Mouse (Mus musculus): ENCODE data around the gene 1500011B03Rik.
"Not testable (repeated sequence)": the region's sequence is repeated elsewhere in the genome, so short reads cannot be mapped to it uniquely, and the experiment has no call there.

Gene 1500011B03Rik

DNA sequence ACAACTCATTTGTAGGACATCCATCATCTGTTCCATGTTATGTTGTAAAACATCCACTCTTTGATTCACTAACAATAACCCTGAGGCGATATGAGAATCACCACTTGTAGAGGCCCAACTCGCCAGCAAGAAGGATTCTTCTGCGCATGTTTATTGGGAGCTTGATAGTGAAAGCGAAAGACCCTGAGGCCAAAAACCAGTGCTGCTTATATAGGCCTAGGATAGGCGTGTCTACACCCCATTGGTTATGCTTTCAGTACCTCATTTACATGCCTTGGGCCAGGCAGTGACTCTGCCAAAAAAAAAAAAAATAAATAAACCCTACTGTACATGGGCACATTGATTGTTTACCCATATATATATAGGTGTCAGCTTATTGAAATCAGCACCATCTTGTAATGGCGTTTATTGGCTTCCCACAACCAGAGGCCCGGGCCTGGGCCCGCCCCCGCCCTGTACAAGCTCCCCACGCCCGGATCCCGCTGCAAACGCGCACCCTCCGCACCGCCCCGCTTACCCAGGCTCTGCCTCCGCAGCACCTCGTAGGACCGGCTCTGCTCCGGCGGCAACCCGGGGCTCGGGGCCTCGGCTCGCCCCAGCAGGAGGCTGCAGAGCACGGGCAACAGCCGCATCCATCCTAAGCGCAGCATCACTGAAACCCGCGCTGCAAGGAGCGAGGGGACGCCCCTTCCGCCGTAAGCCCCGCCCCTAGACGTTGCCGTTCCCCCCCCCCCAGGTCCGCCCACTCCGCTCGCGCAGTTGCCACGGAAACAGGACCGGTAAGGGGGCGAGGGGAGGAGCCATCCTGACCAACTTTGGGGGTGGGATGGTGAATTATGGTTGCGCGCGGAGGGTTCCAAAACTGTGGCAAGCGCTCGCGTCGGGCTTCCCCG is at the start of gene 1500011B03Rik:
Gene 1500011B03Rik, minus strand, starts transcription at position 673 of the 893 bp plus-strand sequence.
- peak; percentile 73 for DNase-seq (ENCODE audit: low spot score)

DNA sequence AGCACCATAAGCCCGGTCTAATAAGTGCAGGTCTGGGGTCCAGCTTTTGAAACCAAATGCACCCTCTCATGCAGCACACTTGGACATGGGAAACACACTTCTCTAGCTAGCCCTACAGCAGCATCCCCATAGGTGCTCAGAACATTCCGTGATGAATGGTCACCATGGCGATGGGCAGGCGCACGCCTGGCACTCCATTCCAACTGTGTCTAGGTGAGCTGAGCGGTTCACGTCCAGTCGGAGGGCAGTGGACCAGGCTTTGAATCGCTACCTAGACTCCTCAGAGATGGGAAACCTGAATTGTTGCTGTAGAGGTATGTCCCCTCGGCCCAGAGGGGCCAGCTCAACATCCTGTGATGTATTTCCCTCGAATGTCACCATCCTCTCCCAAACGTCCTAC is 42.0 kb upstream of the 1500011B03Rik start:
- no peak for DNase-seq (ENCODE audit: low spot score)

DNA sequence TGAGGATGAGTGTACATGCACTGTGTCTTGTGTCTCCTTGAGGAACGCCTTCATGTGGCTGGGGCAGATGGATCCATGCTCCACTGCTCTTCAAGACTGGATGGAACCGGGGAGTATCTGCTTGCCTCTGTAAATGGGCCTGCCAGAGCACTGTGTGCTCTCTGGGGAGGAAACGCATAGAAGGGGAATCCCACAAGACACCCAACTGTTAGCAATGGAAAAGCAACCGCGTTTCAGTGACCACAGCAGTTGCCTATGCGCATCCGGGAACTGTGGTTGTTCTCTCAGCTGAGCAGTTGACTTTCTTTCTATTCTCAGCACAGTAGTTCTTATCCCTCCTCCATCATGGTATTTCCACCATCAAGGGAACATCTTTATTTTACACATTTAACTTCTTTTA is 41.5 kb upstream of the 1500011B03Rik start:
- DNase-seq (ENCODE audit: low spot score), result no peak

DNA sequence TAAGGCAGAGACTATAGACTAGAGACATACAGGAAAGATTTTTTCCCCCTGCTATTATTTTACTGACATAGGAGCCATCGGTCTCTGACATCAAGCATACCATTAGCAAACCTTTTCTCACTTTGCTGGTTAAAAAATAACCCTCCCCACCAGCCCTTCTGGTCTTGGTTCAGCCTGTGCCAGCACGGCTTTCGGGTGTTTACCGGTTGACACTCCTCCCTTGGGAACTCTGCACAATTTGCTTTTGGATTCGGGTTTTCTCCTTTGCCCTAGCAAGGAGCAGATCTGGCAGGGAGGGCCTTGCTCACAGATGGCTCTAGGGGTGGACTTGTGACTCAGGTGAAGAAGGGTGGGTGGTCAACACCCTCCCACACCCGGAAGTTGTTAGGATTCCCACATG is 38.5 kb upstream of the 1500011B03Rik start:
- DNase-seq (ENCODE audit: low spot score), result no peak

DNA sequence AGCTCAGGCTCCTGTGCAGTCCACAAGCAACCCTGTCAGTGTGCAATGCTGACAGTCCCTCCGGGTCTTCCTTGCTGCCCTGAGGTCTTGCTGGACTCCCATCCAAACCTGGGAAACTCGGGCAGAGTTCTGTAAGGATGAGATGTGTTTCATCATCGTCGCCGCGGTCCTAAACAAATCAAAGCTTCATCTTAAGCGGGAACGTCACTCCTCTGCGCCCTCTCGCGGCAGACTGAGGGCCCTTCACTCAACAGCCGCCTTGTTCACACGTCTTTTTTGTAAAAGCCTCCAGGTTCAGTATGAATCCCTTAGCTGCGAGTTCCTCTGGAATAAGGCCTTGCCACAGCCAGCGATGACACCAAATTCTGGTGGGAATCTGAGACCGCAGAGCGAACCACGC is 36.0 kb upstream of the 1500011B03Rik start:
- DNase-seq (ENCODE audit: low spot score), result peak; percentile 68

DNA sequence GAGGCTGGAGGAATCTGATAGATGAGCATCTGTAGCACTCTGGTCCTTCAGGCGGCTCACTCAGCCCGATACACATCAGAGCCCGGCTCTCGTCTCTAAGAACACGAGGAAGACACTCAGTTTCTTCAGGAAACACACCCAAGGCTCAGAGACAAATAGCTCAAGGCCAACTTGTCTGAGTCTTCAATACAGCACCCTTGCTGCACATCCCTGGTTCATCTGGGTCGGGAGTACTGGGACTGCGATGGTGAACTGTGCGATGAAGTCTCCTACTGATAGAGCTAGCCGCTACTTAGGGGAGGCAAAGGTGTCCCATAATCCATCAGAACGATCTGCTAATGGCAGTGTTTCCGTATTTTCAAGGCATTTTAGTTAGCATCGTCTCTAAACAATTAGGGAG is 35.3 kb upstream of the 1500011B03Rik start, which contains the start of gene Gm9936:
Gene Gm9936, minus strand, starts transcription at position 101 of the 400 bp plus-strand sequence.
- DNase-seq (ENCODE audit: low spot score), result no peak

DNA sequence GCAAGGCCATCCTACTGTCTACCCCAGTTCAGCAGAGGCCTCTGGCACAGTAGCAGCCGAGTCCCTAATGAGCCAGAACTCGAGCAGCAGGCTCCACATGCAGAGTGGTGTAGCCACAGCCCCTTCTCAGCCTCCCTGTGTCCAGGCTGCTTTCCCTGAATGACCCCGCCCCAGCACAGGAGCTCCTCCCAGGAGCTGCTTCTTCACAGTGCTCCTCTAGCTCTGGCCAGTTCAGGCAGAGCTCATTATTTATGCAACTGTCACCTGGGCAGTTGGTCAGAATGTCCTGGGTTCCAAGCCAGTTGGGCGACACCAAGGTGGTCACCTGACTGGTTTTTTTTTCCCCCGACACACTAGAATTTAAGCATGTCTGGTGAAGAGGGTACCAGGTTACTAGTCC is 30.1 kb upstream of the 1500011B03Rik start, which contains the start of gene 4930519G04Rik:
Gene 4930519G04Rik, plus strand, starts transcription at position 301 of the 400 bp plus-strand sequence.
- DNase-seq (ENCODE audit: low spot score), result not testable (repeated sequence)

DNA sequence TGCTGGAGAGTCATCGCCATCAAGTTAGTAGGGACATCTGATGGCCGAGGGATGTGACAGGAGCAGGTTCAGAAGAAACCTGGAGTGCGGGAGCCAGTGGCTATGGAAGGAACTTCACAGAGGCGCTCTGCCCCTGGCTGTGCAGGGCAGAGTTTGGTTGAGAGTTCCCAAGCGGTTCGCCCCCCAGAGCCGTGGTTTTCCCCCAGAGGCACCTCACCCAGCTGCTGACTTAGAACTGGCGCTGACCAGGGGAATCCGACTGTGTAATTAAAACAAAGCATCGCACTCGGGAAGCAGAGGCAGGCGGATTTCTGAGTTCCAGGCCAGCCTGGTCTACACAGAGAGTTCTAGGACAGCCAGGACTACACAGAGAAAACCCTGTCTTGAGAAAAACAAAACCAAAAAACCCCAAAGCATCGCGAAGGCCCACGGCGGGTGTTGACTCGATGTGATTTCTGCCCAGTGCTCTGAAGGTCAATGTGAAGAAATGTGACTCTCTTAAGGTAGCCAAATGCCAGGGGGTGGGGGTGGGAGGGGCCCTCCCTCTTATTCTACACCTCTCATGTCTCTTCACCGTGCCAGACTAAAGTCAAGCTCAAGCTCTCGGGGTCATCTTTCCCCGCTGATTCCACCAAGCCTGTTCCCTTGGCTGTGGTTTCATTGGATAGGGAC is 28.4 kb upstream of the 1500011B03Rik start:
- DNase-seq (ENCODE audit: low spot score), result no peak

DNA sequence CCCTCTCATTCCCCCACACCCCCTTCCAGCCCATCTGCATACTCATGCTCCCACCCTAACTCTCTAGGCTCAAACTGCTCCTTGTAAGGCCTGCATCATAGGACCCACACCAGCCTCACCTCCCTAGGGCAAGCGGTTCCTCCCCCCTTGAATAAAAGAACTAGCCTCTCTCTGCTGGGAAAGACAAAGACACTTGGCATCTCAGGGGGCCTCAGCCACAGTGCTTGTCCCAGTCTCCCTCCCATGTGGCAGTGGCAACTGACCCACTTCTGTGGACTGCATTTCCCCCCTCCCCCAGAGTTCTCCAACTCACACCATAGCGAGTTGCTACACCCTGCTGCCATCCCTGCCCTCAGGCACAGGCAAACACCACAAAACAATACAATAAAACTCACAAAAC is 21.1 kb upstream of the 1500011B03Rik start:
- DNase-seq (ENCODE audit: low spot score), result not testable (repeated sequence)

DNA sequence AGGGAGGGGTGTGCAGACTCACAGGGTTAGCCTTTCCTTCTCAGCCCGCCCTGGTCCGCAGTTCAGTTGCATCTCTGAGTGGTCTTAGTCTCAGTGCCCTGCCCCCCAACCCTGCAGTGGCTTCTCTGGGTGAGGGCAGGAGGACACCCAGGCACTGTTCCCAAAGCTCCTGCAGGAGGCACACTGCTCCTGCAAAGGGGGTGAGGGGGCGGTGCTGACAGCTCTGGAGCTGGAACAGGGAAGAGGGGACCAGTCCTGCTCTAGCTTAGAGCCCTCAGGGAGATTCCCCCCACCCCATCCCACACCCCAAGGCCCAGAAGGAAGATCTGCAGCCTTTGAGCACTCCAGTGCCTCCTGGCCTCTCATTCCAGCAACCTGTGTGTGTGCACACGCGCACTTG is 19.4 kb upstream of the 1500011B03Rik start:
- DNase-seq (ENCODE audit: low spot score), result no peak

DNA sequence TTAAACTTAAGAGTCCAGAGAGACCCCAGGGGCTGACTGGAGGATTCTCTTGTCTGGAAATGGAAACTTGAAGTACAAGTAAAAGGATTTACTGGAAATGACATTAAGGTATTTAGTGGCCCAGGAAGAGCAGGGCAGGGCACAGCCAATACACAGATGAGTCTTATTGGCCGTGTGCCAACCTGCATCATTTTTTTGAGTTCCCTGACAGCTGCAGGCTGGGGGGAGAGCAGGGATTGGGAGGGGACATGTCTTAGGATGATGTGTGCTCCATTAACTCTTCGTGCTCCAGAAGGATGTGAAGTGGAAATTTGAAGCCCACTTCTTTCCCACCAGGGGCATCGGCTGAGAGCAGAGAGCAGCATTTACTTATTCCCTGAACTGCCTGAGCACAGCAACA is 18.9 kb upstream of the 1500011B03Rik start:
- DNase-seq (ENCODE audit: low spot score), result not testable (repeated sequence)

DNA sequence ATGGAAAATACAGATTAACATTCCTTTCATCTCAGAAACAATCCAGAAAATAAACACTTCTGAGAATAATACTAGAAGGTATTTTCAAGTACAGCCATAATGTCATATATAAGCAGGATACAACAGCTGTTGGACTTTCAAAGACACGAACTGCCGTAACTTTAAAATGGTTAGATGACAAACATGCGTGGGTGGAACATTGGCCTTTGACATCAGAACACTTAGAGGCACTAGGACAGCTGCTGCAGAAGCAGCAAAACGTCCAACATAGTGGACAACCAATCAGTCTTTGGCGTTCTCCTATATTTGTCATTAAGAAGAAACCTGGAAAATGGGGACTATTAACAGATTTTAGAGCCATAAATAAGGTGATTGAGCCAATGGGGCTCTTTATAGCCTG is 17.2 kb upstream of the 1500011B03Rik start:
- not testable (repeated sequence) for DNase-seq (ENCODE audit: low spot score)

DNA sequence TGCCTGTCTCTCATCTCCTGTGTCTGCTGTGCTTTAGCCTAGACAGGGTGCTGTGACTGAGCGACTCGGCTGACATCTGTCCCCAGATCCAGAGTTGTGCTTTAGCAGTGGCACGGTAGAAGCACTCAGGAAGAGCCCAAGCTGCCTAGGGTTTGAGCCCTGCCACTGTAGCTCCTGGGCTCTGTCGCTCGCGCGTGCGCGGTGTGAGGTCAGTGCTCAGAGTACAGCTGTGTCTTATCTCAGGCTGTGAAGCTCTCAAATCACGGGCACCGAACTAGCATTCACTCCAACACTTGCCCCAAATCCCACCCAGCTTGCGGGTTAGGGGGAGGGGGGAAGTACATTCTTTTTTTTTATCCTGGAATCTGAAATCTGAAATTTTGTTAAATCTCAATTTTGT is 13.6 kb upstream of the 1500011B03Rik start:
- DNase-seq (ENCODE audit: low spot score), result no peak

DNA sequence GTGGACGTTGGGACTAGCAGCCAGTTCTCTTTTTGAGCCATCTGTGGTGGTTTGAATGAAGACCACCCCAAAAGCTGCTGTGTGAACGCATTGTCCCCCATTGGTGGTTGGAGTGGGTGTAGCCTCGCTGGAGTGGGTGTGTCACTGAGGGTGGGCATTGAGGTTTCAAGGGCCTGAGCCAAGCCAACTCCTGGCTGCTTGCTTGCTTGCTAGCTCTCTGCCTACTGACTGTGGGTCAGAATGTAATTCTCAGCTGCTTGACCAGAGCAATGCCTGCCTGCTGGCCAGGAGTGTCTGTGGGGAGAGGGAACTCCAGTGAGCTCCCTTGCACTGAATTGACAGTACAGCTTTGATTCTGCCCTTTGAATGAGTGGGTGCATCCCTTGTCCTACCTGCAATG is 6.5 kb upstream of the 1500011B03Rik start:
- no peak for DNase-seq (ENCODE audit: low spot score)

DNA sequence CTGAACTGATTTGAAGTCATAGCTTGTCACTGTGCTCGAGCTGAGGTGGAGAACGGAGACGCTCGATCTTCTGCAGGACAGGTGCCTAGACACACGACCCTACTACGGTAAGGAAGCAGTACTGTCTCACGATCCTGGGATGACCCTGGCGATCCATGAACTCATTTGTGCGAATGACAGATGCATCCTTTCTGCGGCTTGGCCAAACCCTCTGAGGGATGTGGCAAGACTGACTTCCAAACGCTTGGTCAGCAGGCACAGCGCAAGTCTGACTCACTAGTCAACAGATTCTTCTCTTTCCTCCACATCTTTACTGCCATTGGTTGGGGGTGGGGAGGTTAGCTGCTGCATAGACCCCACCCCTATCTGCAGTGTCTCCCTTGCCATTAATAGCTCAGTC is 4.2 kb upstream of the 1500011B03Rik start:
- DNase-seq (ENCODE audit: low spot score), result no peak

DNA sequence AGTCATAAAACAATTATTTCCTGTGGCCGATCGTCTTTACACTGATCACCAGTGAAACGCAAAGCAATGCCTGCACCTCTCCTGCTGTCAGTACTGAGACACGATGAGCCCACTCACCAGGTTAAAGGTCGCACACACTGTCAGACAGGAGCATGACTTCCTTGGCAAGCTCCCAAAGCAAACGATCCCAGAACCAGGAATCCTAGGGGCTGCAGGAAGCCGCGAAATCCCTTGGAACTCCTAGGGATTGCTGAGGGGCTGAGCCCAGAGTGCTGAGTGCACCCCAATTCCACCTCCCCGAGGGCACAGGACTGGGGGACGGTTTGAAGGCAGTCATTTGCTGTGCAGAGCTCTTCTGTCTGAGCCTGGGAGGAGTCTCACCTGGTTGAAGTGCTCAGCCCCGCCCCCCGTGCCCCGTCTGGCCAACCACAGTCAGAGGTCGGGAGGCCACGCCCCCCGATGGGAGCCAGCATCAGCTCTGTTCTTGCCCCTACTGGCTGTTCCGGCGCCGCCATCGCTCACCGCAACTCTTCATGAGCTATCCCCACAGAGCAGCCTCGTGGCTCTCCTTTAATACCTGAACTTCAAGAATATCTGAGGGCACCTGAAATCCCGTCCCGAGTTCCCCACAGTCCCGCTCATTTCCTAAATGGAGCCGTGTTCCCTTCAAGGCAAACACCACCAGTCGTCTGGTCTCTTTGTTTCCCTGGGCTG is 2.9 kb upstream of the 1500011B03Rik start:
- peak; percentile 70 for DNase-seq (ENCODE audit: low spot score)

DNA sequence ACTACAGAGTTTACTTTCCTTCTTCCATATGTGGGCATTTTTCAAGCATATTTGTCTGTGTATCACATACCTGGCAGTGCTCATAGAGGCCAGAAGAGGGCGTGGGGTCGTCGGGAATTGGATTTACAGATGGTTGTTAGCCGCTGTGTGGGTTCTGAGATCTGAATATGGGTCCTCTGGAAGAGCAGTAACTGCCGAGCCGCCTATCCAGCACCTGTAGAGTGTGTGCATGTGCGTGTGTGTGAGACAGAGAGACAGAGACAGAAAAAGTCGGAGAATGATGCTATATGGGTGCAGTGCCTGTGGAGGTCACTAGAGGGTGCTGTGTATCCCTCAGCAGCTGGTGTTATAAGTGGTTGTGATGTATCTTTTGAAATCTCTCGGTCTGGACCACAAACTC is 929 bp upstream of the 1500011B03Rik start:
- peak; percentile 29 for DNase-seq (ENCODE audit: low spot score)

DNA sequence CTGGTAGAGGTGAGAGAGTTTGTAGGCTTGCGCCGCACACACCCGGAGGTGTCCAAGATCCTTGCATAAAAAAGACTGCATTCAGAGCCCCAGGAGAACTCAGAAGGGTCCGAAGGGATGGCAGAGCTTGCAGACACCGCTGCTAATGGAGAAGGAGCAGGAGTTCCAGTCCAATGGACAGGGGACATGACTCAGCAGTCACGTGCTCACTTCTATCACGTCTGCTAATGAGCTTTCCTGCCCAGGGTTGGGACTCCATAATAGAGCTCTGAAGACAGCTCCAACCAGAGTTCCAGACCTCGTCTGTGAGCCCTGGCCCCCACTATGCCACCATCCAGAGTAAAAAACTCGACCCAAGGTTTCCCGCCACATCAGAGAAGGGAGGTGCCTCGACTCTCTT is 5.1 kb downstream of the 1500011B03Rik start:
- DNase-seq (ENCODE audit: low spot score), result no peak

DNA sequence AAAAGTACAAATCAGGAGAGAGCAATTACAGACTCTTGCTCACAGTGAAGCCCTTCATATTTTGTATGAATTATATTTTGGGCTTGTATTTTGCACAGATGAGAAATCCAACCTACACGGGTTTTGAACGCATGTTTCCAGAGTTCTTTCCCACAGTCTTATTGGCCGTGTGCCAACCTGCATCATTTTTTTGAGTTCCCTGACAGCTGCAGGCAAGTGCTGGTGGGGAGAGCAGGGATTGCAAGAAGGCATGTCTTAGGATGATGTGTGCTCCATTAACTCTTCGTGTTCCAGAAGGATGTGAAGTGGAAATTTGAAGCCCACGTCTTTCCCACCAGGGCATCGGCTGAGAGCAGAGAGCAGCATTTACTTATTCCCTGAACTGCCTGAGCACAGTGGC is 6.7 kb downstream of the 1500011B03Rik start:
- no peak for DNase-seq (ENCODE audit: low spot score)

DNA sequence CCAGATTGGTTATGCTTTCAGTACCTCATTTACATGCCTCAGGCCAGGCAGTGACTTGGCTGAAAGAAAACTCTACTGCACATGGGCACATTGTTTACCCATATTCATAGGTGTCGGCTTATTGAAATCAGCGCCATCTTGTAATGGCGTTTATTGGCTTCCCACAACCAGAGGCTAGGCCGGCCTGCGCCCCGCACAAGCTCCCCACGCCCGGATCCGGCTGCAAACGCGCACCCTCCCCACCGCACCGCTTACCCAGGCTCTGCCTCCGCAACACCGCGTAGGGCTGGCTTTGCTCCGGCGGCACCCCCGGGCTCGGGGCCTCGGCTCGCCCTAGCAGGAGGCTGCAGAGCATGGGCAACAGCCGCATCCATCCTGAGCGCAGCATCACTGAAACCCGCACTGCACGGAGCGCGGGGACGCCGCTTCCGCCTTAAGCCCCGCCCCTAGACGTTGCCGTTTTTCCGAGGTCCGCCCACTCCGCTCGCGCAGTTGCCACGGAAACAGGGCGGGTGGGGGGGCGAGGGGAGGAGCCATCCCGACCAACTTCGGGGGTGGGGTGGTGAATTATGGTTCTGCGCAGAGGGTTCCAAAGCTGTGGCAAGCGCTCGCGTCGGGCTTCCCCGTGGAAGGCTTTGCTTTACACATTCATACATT is 9.6 kb downstream of the 1500011B03Rik start:
- peak; percentile 85 for DNase-seq (ENCODE audit: low spot score)

DNA sequence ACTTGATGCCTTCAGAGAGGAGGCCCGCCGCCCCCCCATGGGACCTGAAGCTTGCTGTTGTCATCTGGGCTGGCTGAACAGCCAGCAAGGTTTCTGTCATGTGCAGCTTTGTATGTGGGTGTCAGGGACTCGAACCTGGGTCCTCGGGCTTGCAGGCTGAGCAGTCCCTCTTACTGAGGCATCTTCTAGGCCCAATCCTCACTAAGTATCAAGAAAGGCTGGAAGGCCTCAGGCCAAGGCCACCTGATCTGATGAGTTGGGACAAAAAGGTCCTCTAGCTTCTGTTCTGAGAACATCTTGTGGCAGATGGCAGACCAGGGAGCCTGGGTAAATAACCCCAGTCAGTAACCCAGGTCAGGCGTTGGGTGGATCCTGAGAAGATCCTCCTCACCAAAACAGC is 13.4 kb downstream of the 1500011B03Rik start:
- DNase-seq (ENCODE audit: low spot score), result no peak

DNA sequence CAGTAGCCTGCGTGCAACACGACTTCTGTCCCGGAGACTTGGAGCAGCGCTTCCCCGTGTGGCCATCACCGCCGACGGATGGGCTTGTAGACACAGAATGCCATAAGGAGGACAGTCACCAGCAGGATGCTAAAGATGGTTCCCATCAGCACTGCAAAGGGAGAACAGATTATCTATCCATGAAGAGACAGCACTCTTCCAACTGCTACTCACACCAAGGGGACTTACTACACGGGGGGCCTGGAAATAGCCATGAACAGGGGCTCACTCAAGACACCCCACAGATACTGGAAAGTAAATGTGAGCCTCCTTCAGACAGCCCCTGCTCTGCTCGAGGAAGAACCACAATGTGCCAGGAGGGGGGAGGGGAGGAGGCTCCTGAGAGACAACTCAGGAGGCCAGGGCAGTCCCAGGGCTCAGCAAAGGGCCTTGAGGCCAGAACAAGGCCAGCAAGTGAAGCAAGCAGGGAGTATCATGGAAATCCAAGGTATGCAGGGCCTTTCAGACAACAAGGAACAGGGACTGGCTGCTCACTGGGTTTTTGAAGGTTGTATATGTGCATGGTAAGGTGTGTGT is 14.0 kb downstream of the 1500011B03Rik start:
- DNase-seq (ENCODE audit: low spot score), result peak; percentile 57
